Mouse (Mus musculus): Measurements from ENCODE around the gene Olfr718-ps1. TPM values are rescaled to one million over a fixed set of nuclear protein-coding genes. Genes with fewer than 3 reads are reported as not detected.

Olfr718-ps1 gene
- polyA plus RNA-seq, 1 experiment from 2014 or later = not detected

Small RNA genes lying within 50 kb of the gene (microRNA-seq; reads per million reads assigned to microRNA genes)
- not detected for gene Gm44405

Other genes starting within 250 kb of the Olfr718-ps1 start
- 14,111 and 16,287 TPM in 2 replicates for gene Actb, start 240.8 kb downstream of the Olfr718-ps1 start, polyA plus RNA-seq (2015; fragmentation: Nextera tagmentation; extraction: Ambion mirVana)
- gene Fscn1, start 187.2 kb downstream of the Olfr718-ps1 start, polyA plus RNA-seq (2015; fragmentation: Nextera tagmentation; extraction: Ambion mirVana) = 120 and 129 TPM in 2 replicates
- gene Rnf216, start 34.6 kb downstream of the Olfr718-ps1 start, polyA plus RNA-seq (2015; fragmentation: Nextera tagmentation; extraction: Ambion mirVana) = 26.5 and 28.4 TPM in 2 replicates
- 5.0 and 5.6 TPM in 2 replicates for gene Rbak, start 33.2 kb upstream of the Olfr718-ps1 start, polyA plus RNA-seq (2015; fragmentation: Nextera tagmentation; extraction: Ambion mirVana)
- gene Spdye4b, start 33.4 kb upstream of the Olfr718-ps1 start, polyA plus RNA-seq (2015; fragmentation: Nextera tagmentation; extraction: Ambion mirVana) = not detected in 2 replicates
- gene Spdye4a, start 79.3 kb upstream of the Olfr718-ps1 start, polyA plus RNA-seq (2015; fragmentation: Nextera tagmentation; extraction: Ambion mirVana) = not detected in 2 replicates
- 7.4 and 8.0 TPM in 2 replicates for gene Zfp12, start 87.6 kb upstream of the Olfr718-ps1 start, polyA plus RNA-seq (2015; fragmentation: Nextera tagmentation; extraction: Ambion mirVana)
- 0.43 and 0.56 TPM in 2 replicates for gene Zfp316, start 122.4 kb upstream of the Olfr718-ps1 start, polyA plus RNA-seq (2015; fragmentation: Nextera tagmentation; extraction: Ambion mirVana)
- gene Zfp853, start 146.0 kb upstream of the Olfr718-ps1 start, polyA plus RNA-seq (2015; fragmentation: Nextera tagmentation; extraction: Ambion mirVana) = not detected in 2 replicates
- gene E130309D02Rik, start 167.8 kb upstream of the Olfr718-ps1 start, polyA plus RNA-seq (2015; fragmentation: Nextera tagmentation; extraction: Ambion mirVana) = 28.9 and 30.0 TPM in 2 replicates
- 61.6 and 66.0 TPM in 2 replicates for gene Zdhhc4, start 181.7 kb upstream of the Olfr718-ps1 start, polyA plus RNA-seq (2015; fragmentation: Nextera tagmentation; extraction: Ambion mirVana)
- gene Grid2ip, start 209.8 kb upstream of the Olfr718-ps1 start, polyA plus RNA-seq (2015; fragmentation: Nextera tagmentation; extraction: Ambion mirVana) = 0.09 and 0.28 TPM in 2 replicates